Mouse (Mus musculus) liver, embryonic 13.5 days (tissue): ENCODE results near the gene AC124502.3. TPM values are rescaled to one million over a fixed set of nuclear protein-coding genes. Genes with fewer than 3 reads are reported as not detected.
A peak's percentile ranks its signal among the peaks of the same experiment; 100 is the strongest.
"Not testable (repeated sequence)": the region's sequence is repeated elsewhere in the genome, so short reads cannot be mapped to it uniquely, and the experiment has no call there.

Experiments used
- ATAC-seq: fragments of 200-750 bp; cut with Nextera tagmentation; 2 replicates; pipeline ENCODE4 v1.8.0; 2017; ENCODE audit warnings: low read depth, mild to moderate bottlenecking, moderate number of reproducible peaks, moderate library complexity
- DNase-seq: peaks from one replicate; pipeline ENCODE4 v3.0.0; 2022
- H3K27ac ChIP-seq: fragments of 300-500 bp; sonication (generic); 2 replicates; pipeline ENCODE4 v1.5.1; 2015; ENCODE audit warnings: moderate library complexity, mild to moderate bottlenecking, inconsistent platforms
- H3K27me3 ChIP-seq: fragments of 300-500 bp; sonication (generic); 2 replicates; pipeline ENCODE4 v1.6.1; 2015; ENCODE audit warnings: mild to moderate bottlenecking, inconsistent platforms
- H3K36me3 ChIP-seq: fragments of 300-500 bp; sonication (generic); 2 replicates; pipeline ENCODE4 v1.6.1; 2015; ENCODE audit warnings: mild to moderate bottlenecking, inconsistent platforms
- H3K4me1 ChIP-seq: fragments of 300-500 bp; sonication (generic); replicated peaks from 2 replicates; pipeline ENCODE4 v1.6.1; 2015; ENCODE audit warnings: inconsistent platforms
- H3K4me2 ChIP-seq: fragments of 300-500 bp; sonication (generic); 2 replicates; pipeline ENCODE4 v1.6.1; 2015; ENCODE audit warnings: inconsistent platforms, mild to moderate bottlenecking, moderate library complexity
- H3K4me3 ChIP-seq: fragments of 300-500 bp; sonication (generic); replicated peaks from 2 replicates; pipeline ENCODE4 v1.5.1; 2015; ENCODE audit warnings: mild to moderate bottlenecking, inconsistent platforms
- H3K9ac ChIP-seq: fragments of 300-500 bp; sonication (generic); 2 replicates; pipeline ENCODE4 v1.6.1; 2015; ENCODE audit warnings: mild to moderate bottlenecking, inconsistent platforms
- H3K9me3 ChIP-seq: fragments of 300-500 bp; sonication (generic); replicated peaks from 2 replicates; pipeline ENCODE4 v1.6.1; 2016; ENCODE audit warnings: inconsistent platforms
- WGBS: fragments of 180-500 bp; shearing (Covaris S2); methylation state at CpG from one replicate; pipeline ENCODE4 v1.1.7; 2015; ENCODE audit not compliant: insufficient replicate concordance; 5-methylcytosine and 5-hydroxymethylcytosine counted together
- polyA plus RNA-seq: library from polyadenylated mRNA; unstranded; fragments of >200 nt; fragmentation: Nextera tagmentation; extraction: Ambion mirVana; gene quantifications from 2 replicates; pipeline ENCODE4 v1.2.1, GENCODE M21; 2015

Gene AC124502.3
- polyA plus RNA-seq: 0.70 TPM in 1 of 2 replicates, not detected in the other

DNA sequence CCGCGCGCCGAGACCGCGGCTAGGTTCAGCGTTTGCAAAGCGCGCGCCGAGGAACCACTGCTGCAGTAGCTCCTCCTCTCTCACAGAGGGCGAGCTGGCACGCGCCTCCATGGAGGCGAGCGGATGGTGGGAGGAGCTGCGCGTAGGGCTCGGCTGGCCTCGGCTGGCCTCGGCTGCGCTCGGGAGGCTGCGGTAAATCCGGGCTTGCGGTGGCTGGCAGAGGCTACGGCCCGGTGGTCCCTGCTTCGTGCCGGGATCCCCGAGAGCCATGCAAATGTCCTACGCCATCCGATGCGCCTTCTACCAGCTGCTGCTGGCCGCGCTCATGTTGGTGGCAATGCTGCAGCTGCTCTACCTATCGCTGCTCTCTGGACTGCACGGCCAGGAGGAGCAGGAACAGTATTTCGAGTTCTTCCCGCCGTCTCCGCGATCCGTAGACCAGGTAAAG, at the start of gene AC124502.3, which contains the start of gene B4gat1:
AC124502.3 (plus strand) TSS at position 183 of the 448 bp plus-strand sequence.
B4gat1 (plus strand) TSS at position 118 of the 448 bp plus-strand sequence.
- peaks cover 45% of the 10 kb centered on the region for H3K4me1 ChIP-seq
- H3K9ac ChIP-seq: peak within 1 kb of the TSS; percentile 80
- peak within 1 kb of the TSS; percentile 75 for H3K4me3 ChIP-seq
- peak within 1 kb of the TSS; percentile 62; the same call in 1 of the 2 replicates for H3K27ac ChIP-seq
- WGBS: under 1% methylated on average over 40 of the region's 44 CpGs
- DNase-seq: peak; percentile 75
- no peaks in the 10 kb centered on the region for H3K27me3 ChIP-seq
- H3K9me3 ChIP-seq: no peaks in the 10 kb centered on the region
- peaks cover 6% of the 10 kb centered on the region; the same call in 1 of the 2 replicates for H3K36me3 ChIP-seq
- peak; percentile 75 for ATAC-seq
- H3K4me2 ChIP-seq: peak within 1 kb of the TSS; percentile 95

GRCm38 (mm10) chr19:4989013-4989412, 49.7 kb upstream of the AC124502.3 start:
- Histone ChIP-seq H3K27me3 (peaks cover 71% of the 10 kb centered on the region), H3K36me3 (no peaks in the 10 kb centered on the region), H3K4me2 (no peak overlapping the region), H3K4me1 (no peaks in the 10 kb centered on the region), H3K9ac (no peak overlapping the region), H3K27ac (no peak overlapping the region), H3K4me3 (no peak overlapping the region), H3K9me3 (no peaks in the 10 kb centered on the region)
- ATAC-seq (no peak), DNase-seq (peak; percentile 73)
- WGBS: 5% methylated on average over 13 of the region's 13 CpGs

- WGBS: 22% methylated on average over 46 of the region's 47 CpGs
- Histone ChIP-seq H3K27ac (no peak overlapping the region), H3K4me2 (no peak overlapping the region), H3K36me3 (no peaks in the 10 kb centered on the region), H3K4me1 (no peaks in the 10 kb centered on the region), H3K9me3 (no peaks in the 10 kb centered on the region), H3K9ac (no peak overlapping the region), H3K27me3 (peaks cover 65% of the 10 kb centered on the region), H3K4me3 (no peak overlapping the region)
- ATAC-seq (no peak), DNase-seq (no peak)
Measured at GRCm38 (mm10) chr19:4989434-4990255, 49.0 kb upstream of the AC124502.3 start.

GRCm38 (mm10) chr19:4990256-4990625, 48.5 kb upstream of the AC124502.3 start, which contains the start of gene Npas4:
Gene Npas4 (minus strand): TSS chr19:4990316.
- peaks cover 59% of the 10 kb centered on the region for H3K27me3 ChIP-seq
- DNase-seq (no peak), ATAC-seq (no peak)
- H3K36me3 ChIP-seq: no peaks in the 10 kb centered on the region
- no peaks in the 10 kb centered on the region for H3K4me1 ChIP-seq
- H3K27ac ChIP-seq: no peak within 1 kb of the TSS
- no peak within 1 kb of the TSS for H3K9ac ChIP-seq
- 18% methylated on average over 4 of the region's 4 CpGs for WGBS
- no peak within 1 kb of the TSS for H3K4me3 ChIP-seq
- H3K9me3 ChIP-seq: no peaks in the 10 kb centered on the region
- no peak within 1 kb of the TSS for H3K4me2 ChIP-seq

- Histone ChIP-seq H3K4me1 (no peaks in the 10 kb centered on the region), H3K36me3 (no peaks in the 10 kb centered on the region), H3K4me3 (no peak overlapping the region), H3K9me3 (no peaks in the 10 kb centered on the region), H3K9ac (no peak overlapping the region), H3K4me2 (no peak overlapping the region), H3K27me3 (peaks cover 54% of the 10 kb centered on the region), H3K27ac (no peak overlapping the region)
- 2% methylated on average over 22 of the region's 22 CpGs for WGBS
- no peak for DNase-seq
- no peak for ATAC-seq
Measured at GRCm38 (mm10) chr19:4990716-4991115, 48.0 kb upstream of the AC124502.3 start.

GRCm38 (mm10) chr19:4992371-4992770, 46.3 kb upstream of the AC124502.3 start:
- Histone ChIP-seq H3K36me3 (no peaks in the 10 kb centered on the region), H3K4me2 (no peak overlapping the region), H3K9me3 (no peaks in the 10 kb centered on the region), H3K4me3 (no peak overlapping the region), H3K27ac (no peak overlapping the region), H3K9ac (no peak overlapping the region), H3K27me3 (peaks cover 55% of the 10 kb centered on the region), H3K4me1 (no peaks in the 10 kb centered on the region)
- DNase-seq (no peak), ATAC-seq (no peak)
- WGBS: 9% methylated on average over 8 of the region's 8 CpGs

- H3K4me2 ChIP-seq: no peak overlapping the region
- no peaks in the 10 kb centered on the region for H3K36me3 ChIP-seq
- no peaks in the 10 kb centered on the region for H3K4me1 ChIP-seq
- ATAC-seq (no peak), DNase-seq (no peak)
- no peak overlapping the region for H3K27ac ChIP-seq
- WGBS: 1% methylated on average over 9 of the region's 9 CpGs
- no peak overlapping the region for H3K9ac ChIP-seq
- H3K27me3 ChIP-seq: peaks cover 60% of the 10 kb centered on the region
- H3K9me3 ChIP-seq: no peaks in the 10 kb centered on the region
- H3K4me3 ChIP-seq: no peak overlapping the region
Measured at GRCm38 (mm10) chr19:4992904-4993303, 45.8 kb upstream of the AC124502.3 start.

DNA sequence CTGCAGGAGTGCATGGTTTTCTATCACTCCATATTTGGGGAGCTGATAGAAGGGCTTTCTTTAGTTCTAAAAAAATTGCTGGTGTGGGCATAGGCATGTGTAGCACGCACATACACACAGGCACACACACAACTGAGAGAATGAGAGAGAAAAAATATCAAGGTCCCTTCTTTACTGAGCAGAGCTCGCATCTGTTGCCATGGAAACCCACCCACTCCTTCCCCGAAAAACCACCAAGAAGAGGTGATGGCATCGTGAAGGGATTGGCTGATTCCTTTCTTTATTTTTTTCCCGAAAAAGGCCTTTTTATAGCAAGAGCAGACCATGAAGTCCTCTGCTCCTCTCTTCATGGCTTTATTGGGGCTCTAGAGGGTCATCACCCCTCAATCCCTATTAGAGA, 44.6 kb upstream of the AC124502.3 start:
- Histone ChIP-seq H3K4me1 (no peaks in the 10 kb centered on the region), H3K27ac (no peak overlapping the region), H3K9me3 (no peaks in the 10 kb centered on the region), H3K4me2 (no peak overlapping the region), H3K4me3 (no peak overlapping the region), H3K27me3 (peaks cover 69% of the 10 kb centered on the region), H3K9ac (no peak overlapping the region), H3K36me3 (no peaks in the 10 kb centered on the region)
- ATAC-seq (no peak), DNase-seq (no peak)
- 42% methylated on average over 5 of the region's 5 CpGs for WGBS

- no peak overlapping the region for H3K4me3 ChIP-seq
- no peak overlapping the region for H3K27ac ChIP-seq
- no peaks in the 10 kb centered on the region for H3K36me3 ChIP-seq
- H3K9me3 ChIP-seq: no peaks in the 10 kb centered on the region
- 49% methylated on average over 6 of the region's 6 CpGs for WGBS
- DNase-seq: no peak
- H3K4me2 ChIP-seq: no peak overlapping the region
- no peak for ATAC-seq
- H3K4me1 ChIP-seq: peaks cover 7% of the 10 kb centered on the region; the same call in 1 of the 2 replicates
- no peak overlapping the region for H3K9ac ChIP-seq
- H3K27me3 ChIP-seq: peaks cover 52% of the 10 kb centered on the region
Measured at GRCm38 (mm10) chr19:4999445-5000140, 39.1 kb upstream of the AC124502.3 start.

DNA sequence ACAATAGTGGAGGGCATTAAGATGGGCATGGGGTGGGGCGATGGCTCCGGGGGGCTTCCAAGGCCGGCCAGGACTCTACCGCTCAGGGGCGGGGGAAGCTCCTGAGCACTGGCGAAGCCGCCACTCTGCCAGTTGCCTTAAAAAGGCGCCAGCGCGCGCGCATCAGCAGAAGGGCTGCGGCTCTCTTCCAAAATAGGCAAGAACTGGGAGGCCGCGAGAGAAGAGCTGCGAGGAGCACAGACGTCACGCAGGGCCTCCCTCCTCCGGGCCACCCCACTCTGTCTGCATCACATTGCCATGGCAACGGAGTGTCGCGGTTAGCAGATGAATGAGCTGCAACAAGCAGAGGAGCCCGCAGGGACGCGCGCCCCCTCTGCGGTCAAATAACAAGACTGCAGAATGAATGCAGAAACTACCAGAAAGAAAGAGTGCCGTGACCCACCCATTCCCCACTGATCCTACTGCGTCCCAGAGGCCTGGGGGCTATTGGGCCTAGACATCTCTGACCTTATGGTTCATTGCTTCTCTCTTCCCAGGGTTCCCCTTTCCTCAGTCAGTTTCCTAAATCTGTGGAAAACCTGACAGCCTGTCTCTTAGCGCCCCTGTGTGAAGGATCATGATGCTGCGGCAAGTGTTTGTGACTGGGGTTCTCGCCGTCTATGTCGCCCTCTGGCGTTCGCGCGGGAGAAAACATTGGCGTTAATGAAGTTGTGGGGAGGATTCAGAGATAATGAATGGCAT, 36.9 kb upstream of the AC124502.3 start:
- ATAC-seq (no peak; the same call in 1 of the 2 replicates), DNase-seq (peak; percentile 45)
- WGBS: 4% methylated on average over 39 of the region's 39 CpGs
- Histone ChIP-seq H3K27ac (no peak overlapping the region), H3K36me3 (no peaks in the 10 kb centered on the region), H3K9me3 (no peaks in the 10 kb centered on the region), H3K27me3 (peaks cover 45% of the 10 kb centered on the region), H3K4me2 (peak overlapping the region; percentile 33), H3K4me3 (no peak overlapping the region), H3K4me1 (peaks cover 7% of the 10 kb centered on the region; the same call in 1 of the 2 replicates), H3K9ac (no peak overlapping the region)

DNA sequence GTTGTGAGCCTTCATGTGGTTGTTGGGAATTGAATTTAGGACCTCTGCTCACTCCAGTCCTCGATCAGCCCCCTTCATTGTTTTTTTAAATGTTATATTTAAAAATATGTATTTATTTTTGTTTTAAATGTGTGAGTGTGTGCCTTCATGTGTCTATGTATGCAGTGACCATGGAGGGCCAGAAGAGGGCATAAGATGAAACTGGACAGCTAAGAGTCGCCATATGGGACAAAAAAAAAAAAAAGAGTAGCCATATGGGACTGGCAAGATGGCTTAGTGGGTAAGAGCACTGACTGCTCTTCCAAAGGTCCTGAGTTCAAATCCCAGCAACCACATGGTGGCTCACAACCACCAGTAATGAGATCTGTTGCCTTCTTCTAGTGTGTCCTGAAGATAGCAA, 35.0 kb upstream of the AC124502.3 start:
- not testable (repeated sequence) for H3K4me2 ChIP-seq, H3K36me3 ChIP-seq, H3K9ac ChIP-seq, H3K4me3 ChIP-seq, H3K9me3 ChIP-seq, ATAC-seq, DNase-seq, H3K4me1 ChIP-seq, H3K27ac ChIP-seq
- 20% methylated on average over 2 of the region's 2 CpGs for WGBS
- peaks cover 32% of the 10 kb centered on the region for H3K27me3 ChIP-seq
